Mouse (Mus musculus): ENCODE results near the gene Iqgap1.

Iqgap1 gene

DNA sequence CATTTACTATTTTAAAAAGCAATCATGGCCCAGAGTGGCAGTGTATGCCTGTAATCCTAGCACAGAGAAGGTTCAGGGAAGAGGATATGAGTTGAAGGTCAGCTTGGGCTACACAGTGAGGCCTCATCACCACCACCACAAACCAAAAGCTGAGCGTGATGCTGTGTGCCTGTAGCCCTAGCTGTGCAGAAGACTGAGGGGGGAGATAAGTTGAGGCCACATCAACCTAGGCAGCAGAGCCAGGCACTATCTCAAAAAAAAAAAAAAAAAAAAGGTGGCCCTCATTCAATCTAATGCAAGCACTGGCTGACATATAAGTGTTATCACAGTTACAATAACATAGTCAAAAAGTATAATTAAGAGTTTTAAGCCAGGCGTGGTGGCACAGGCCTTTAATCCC, 106.7 kb downstream of the Iqgap1 start:
- no peak for DNase-seq (ENCODE audit: low read depth, low spot score)

DNA sequence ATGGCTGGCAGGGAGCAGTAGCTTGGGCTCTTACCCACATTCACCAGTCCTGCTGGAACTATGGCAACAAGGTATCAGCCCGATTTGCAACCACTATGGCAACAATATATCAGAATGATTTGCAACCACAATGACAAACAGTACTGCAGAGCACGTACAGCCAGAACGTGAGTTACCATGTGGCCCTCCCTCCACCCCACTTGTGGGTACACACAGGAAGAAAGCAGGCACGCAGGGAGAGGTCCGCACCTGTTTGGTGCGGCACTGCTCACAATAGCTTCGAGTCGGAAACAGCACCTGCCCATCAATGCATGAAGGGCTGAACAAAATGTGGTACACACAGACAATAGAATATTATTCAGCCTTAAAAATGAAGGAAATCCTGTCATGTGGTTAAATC, 107.3 kb downstream of the Iqgap1 start:
- no peak for DNase-seq (ENCODE audit: low read depth, low spot score)

DNA sequence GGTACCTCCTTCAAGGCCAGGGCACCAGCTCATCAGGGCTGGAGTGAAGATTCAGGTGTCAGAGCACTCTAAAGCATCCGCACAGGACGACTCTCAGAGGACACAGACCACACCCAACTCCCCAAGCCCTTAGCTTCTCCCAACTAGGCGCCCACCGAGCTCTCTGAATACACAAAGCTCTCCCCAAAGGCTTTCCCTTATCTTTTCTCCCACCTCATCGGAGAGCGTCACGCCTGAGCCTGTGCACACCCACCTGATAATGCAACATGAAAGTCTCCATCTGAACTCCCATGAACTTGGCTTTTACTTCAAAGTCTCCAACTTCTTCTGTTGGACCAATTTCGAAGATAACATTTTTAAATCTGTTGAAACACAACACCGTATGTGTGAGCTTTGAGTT, 109.0 kb downstream of the Iqgap1 start:
- DNase-seq (ENCODE audit: low read depth, low spot score), result no peak

DNA sequence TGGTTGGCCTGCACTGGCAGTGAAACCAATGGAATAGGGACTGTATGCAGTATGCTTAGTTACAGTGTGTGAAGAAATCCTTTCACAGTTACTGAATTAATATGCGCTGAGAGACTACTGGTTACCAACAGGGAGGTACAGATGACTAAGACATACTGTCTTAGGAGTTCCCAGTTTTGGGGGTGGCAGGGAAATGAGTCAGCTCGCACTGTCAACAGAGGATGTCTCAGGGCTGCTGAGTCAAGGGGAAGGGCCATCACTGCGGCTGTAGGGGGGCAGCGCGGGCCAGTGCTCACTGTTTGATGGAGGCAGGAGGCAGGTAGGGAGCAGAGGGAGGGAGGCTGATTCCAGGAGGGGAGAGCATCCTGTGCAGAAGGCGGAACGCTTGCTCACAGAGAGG, 110.5 kb downstream of the Iqgap1 start:
- DNase-seq (ENCODE audit: low read depth, low spot score), result no peak

DNA sequence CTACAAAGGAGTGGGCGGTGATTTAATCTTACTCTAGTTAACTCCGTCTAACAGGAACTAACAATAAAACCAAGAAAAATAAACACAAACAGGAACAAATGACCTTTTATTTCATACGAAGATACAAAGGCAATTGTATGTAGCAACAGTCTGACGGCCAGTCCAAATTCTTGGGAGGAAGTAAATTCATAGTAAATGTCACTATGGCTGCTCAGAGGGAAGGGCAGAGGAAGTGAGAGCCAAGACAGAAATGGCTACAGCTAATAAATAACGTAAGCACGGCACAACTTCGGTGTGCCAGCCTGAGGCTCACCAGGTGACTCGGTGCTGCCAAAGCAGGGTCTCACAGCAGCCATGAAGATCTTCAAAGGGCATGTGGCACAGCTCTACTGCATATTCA, 114.3 kb downstream of the Iqgap1 start:
- DNase-seq (ENCODE audit: low read depth, low spot score), result no peak

DNA sequence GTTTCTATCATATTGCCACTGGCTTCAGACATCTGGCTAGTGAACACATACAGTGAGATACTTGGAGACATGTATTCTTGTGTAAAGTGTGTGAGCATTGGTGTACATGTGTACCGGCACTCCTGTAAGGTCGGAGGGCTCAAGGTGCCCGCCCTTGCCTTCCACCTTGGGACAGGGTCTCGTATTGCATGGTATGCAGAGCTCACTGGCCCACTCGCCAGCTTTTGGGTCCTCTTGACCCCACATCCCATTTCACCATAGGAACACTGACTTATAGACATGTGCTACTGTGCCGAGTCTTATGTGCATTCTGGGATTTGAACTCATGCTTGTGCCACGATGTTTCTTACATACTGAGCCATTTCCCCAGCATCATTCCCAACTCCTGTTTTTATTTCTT, 115.4 kb downstream of the Iqgap1 start:
- DNase-seq (ENCODE audit: low read depth, low spot score), result no peak

DNA sequence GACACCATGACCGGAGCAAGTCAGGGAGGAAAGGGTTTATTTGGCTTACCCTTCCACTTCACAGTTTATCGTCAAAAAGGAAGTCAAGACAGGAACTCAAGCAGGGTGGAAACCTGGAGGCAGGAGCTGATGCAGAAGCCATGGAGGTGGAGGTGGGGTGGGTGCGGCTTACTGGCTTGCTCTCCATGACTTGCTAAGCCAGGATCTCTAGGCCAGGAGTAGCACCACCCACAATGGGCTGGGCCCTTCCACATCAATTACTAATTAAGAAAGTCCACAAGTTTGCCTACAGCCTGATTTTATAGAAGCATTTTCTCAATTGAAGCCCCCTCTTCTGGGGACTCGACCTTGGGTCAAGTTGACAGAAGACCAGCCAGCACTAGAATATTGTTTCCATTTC, 121.7 kb downstream of the Iqgap1 start:
- no peak for DNase-seq (ENCODE audit: low read depth, low spot score)

DNA sequence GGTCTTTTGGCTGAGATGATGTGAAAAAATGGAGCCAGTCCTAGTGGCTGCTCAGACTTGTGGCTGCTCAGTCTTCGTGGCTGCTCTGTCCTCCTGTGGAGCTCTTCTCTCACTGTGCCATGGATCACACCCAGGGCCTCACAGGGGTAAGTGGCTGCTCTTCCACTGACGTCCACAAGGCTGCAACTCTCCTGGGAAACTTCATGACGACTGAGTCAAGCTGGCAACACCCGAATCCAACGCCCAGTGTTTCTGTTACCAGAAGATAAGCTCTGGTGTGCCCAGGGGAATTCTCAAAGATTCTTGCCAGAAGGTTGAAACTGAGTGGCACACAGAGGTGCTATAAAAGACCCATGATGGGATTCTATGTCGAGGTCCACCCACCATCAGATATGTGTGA, 123.3 kb downstream of the Iqgap1 start:
- peak; percentile 42 for DNase-seq (ENCODE audit: low read depth, low spot score)

DNA sequence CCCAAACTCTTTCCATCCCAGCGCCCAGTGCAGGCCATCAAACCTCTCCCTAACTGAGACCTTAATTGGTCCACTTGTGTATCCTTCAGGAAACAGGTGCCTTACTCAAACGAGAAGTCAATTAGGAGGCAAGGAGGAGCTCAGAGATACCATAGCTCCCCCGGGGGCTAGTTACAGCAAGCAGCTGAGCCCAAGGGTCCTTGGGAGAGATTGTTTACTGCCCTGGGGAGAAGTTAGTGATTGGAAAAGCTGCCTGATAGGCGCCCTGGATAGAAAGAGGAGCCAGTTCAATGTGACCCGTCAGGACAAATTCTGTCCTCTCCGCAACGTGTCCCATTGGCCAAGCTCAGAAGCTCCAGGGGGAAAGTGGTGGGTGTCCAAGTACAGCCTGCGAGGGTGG, 126.1 kb downstream of the Iqgap1 start:
- no peak for DNase-seq (ENCODE audit: low read depth, low spot score)

DNA sequence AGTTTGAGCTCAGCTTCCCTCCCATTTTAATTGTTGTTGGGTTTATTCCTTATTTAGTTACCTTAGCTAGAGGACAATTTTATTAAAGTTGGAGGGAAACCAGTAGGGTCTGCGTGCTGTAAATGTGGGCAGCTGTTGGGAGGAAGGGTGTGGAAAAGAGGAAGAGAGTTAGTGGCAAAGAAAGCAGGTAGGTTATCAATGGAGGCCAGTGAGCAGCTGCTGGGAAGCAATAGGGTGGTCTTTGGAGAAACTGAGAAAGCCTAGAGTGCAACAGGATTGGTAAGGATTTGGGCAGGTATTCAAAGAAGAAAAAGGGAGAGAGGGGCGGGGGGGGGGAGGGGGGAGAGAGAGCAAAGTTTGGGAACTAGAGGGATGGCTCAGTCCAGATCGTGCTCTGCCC, 126.8 kb downstream of the Iqgap1 start:
- no peak for DNase-seq (ENCODE audit: low read depth, low spot score)

DNA sequence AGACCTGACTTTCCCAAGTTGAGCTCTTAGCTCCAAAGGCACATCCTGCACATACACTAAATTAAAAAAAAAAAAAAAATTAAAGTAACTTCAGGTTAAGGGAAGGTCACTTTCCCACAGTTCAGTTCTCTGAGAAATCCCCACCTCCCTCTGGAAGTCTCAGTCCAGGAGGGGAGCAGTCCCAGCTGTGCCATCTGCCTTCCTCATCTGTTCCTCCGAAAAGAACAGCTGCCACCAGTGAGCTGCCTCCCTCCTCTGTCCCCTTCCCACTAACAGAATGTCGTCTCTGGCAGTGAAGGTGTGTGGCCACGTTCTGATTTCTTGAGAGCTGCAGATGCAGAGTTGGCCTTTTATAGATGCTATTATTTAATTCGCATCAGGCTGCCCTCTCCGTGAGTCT, 127.9 kb downstream of the Iqgap1 start:
- no peak for DNase-seq (ENCODE audit: low read depth, low spot score)

DNA sequence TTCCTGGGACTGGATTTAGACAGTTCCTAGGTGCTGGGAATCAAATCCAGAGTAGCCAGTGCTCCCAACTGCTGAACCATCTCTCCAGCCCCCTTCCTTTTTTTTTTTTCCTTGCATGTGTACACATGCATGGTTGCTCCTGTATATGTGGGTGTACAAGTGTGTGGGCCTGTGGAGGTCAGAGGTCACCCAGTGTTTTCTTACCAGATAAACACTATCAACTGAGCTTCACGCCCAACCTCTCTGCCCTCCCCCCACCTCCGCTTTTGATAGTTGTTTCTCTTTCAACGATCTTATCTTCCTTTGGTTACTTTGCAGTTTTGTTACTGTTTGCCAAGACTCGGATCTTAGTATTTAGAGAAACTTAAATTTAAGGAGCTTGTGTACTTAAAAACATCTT, 128.9 kb downstream of the Iqgap1 start:
- DNase-seq (ENCODE audit: low read depth, low spot score), result no peak

DNA sequence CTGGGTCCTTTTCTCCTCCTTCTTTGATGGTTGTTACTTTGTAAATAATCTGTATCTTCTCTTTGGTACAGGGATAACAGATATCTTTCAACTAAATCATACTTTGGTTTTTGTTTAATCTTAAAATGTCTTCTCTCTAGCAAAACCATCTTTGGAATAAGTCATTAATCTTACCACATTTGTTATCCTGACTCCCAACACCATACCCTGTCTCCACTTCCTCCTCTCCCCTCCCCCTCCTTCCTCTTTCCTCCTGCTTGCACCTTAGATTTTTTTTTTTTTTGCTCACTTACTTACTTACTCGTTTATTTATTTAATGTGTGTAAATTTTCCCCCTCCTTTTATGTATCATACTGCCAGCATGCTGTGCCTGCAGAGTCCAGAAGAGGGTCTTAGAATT, 129.4 kb downstream of the Iqgap1 start:
- DNase-seq (ENCODE audit: low read depth, low spot score), result no peak

DNA sequence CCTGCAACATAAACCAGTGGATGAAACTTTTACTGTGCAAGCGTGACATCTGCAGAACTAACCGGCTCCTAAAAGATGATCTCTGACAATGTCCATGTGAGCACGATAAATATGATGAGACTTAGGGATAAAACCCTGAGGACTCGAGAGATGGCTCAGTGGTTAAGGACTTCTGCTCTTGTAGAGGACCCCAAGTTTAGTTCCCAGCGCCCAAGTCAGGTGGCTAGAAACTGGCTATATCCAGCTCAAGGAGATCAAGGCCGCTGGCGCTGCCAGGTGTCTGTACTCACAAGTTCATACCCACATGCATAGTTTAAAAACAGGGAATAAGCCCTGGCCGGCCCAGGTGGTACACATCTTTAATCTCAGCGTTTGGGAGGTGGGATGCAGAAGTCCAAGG, 133.3 kb downstream of the Iqgap1 start:
- DNase-seq (ENCODE audit: low read depth, low spot score), result no peak

DNA sequence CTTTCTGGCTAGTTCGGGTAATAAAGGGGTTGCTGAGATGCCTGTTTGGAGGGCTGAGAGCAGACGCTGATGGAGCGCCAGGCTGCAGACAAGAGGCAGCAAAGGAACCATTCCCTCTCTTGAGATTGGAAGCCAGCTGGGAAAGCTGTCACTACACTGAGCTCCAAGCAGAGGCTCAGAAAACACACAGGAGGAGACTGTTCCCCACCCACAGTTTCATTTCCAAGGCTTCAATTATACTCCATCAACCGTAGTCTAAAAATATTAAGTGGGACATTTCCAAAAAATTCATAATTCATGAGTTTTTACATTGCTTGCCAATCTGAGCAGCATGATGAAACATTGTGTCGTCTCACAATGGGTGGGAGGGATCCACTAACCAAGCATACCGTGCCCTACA, 134.6 kb downstream of the Iqgap1 start:
- DNase-seq (ENCODE audit: low read depth, low spot score), result no peak

DNA sequence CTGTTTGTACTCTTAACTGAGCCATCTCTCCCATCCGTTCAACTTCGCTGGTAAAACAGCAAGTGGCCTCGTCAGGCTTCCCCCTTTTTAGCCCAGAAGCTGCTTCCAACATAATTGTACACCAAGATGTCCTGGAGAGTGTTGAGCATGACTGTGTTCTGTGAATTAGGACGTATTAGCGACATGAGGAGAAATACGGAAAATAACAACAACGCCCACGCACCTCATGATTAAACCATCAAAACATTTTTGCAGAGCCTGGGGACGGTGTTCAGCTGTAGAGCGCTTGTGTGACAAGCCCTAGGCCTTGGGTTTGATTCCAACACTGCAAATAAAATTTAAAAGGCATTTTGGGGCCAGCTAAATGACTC, 136.6 kb downstream of the Iqgap1 start:
- DNase-seq (ENCODE audit: low read depth, low spot score), result no peak

DNA sequence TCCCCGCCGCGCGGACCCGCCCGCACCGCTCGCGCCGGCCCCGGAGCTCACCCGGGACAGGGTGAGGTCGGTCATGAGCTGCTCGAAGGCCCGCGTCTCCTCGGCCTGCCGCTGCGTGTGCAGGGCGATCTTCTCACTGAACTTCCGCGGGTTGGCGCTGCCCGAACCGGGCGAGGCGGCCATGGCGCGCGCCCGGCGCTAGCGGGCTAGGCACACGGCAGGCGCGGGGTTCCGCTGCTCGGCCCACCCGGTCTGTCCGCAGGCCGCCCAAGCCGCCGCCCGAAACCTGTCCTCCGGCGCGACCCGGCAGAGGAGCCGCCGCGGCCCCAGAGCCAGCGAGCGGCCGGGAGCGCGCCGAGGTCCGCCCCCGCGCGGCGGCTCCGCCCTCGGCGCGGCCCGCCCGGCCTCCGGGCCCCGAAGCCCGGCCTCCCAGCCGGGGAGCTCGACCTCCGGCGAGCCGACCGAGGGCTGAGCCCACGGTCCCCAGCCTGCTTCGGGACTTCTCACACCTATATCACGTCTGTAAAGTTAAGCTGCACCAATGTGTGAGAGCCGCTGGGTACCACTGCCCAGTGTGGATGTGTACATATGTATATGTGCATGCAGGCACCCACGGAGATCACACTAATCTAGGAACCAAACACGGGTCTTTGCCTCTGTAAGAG, 137.1 kb downstream of the Iqgap1 start, which contains the start of gene Crtc3:
Gene Crtc3, minus strand, starts transcription at position 322 of the 665 bp plus-strand sequence.
- DNase-seq (ENCODE audit: low read depth, low spot score), result peak; percentile 26

DNA sequence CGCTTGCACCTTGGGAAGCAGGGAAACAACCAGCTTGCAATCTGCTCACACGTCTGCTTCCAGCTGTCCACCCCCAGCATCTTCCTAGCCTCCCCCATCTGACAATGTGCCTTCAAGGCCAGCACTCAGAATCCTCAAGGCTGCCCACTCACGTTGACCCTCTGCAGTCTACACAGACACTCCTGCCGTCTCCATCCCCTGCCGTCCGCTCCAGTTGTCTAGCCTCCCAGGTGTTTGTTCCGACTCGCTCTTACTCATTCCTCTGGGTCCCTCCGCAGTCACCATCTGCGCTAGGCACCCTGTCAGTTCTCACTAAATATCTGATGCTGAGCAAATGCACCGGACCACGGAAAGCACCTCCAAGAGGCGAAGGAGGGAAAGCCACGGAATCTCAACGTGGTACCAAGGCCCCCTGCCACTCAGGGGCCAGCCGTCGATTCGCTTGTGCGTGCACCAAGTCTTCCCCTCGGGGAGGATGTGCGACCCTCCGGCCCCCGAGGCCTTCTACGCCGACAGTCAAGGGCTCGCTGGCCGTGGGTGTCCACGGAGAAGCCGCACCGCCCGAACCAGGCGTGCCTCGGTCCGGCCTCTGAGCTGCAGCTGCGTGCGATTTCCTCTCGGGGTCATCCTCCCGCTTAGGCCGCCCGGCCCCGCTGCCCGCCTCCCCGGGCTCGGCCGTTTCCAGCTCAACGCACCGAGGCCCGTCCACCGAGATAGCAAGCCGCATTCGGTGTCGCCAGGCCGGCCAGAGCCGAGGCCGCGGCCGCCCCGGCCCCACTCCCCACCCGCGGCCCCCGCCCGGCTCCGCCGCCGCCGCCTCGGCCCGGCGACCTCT, 137.8 kb downstream of the Iqgap1 start:
- peak; percentile 67 for DNase-seq (ENCODE audit: low read depth, low spot score)

DNA sequence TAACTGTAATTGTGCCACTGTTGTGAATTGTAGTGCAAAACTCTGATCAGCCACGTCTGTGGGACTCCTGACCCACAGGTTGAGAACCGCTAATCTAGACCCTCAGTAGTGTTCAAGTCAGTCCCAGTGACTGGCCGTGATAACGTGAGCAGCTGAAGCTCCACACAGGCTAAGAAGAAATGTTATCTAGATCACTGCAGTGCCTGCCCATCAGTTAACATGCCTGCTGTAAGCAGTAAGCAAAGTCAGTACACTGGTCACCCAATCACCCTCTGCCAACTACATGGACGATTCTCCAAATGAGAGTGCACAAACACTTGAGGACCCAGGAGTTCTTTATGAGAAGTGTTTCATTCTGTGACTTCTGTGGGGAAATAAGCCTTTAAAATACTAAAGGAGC, 140.1 kb downstream of the Iqgap1 start:
- DNase-seq (ENCODE audit: low read depth, low spot score), result no peak

DNA sequence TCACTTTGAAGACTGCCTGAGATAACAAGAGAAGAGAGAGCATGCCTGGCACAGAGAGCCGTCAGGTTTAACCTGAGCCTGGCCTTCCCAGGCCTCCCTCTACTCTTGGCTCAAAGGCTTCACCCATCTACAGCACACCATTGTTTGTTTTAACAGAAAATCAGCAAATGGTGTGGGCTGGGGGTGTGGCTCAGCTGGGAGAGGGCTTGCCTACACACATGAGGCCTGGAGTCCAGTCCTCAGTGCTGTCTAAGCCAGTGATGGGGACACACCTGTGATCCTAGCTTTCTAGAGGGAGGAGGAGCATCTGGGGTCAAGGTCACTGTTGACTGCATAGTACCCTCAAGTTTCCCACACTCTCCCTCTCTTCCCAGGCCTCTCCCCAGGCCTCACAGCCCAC, 143.1 kb downstream of the Iqgap1 start:
- DNase-seq (ENCODE audit: low read depth, low spot score), result peak; percentile 29

DNA sequence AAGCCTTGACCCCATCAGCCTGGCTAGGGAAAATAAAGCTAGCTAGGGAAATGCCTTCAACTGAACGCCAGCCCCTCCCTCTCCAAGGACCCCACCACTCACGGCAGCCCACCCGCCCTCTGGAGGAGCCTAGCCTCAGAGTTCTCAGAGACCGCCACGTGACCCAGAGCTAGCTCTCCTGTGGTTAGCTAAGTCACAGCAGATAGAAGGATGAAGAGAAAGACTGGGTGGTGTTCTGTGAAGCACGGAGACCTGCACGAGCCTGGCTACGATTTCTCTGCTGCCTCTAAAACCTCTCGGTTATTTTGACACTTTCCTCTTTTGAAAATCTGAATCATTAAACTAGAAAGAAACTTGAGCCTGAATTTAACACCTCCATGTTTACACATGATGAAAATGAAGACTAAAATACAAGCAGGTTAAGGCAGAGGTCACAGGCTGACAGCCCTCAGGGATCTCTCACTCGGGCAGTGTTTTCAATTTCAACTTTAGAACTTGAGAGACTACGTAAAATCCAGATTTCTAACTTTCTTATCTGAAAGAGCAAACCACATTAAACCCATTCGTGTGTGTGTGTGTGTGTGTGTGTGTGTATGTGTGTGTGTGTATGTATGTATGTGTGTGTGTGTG, 145.4 kb downstream of the Iqgap1 start:
- no peak for DNase-seq (ENCODE audit: low read depth, low spot score)

DNA sequence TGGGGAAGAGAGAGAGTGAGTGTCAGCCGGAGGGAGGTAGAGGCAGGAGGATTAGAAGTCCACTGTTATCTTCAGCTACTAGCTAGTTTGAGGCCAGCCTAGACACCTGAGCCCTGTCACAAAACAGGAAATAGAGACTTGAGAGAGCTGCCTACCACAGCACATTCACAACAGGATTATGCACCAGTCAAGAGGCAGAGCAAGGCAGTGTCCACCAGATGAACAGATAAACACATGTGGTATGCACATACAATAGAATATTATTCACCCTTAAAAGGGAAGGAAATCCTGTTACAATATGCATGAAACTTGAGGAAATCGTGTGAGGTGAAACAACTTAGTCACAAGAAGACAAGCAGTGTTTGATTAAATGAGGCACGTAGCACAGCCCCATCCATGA, 153.5 kb downstream of the Iqgap1 start:
- no peak for DNase-seq (ENCODE audit: low read depth, low spot score)

DNA sequence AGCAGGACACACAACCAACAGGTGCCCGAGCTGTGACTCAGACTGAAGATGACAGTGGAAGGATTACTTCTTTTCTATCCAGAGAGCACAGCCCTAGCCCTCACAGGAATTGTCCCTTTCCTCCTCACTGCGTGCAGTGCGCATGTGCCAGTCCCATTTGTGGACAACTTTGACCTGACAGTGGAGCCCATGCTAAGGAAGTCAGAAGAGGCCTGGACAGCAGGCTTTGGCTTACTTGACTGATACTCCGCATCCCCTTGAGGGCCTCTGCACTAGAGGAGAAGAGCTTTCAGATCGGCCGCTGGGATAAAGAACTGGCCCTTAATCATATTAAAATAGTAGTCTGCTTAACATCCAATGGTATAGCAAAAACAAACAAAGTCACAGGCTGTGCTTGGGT, 154.9 kb downstream of the Iqgap1 start:
- no peak for DNase-seq (ENCODE audit: low read depth, low spot score)

Measured in ES-CJ7 (cell line).